Mouse (Mus musculus) liver, adult 2 months (tissue): Measurements from ENCODE around the gene Gm17359.
A peak's percentile ranks its signal among the peaks of the same experiment; 100 is the strongest.

ENCODE experiments used
- CTCF ChIP-seq: fragments of 200-500 bp; IDR thresholded peaks from 2 replicates; pipeline ENCODE4 v1.5.1; 2011; ENCODE audit warnings: low read depth, low read length, control low read depth
- POLR2A ChIP-seq: fragments of 200-500 bp; IDR thresholded peaks from 2 replicates; pipeline ENCODE4 v1.6.1; 2011; ENCODE audit warnings: low read length, control low read depth; ENCODE audit not compliant: insufficient read depth; ENCODE audit errors: extremely low read depth

DNA sequence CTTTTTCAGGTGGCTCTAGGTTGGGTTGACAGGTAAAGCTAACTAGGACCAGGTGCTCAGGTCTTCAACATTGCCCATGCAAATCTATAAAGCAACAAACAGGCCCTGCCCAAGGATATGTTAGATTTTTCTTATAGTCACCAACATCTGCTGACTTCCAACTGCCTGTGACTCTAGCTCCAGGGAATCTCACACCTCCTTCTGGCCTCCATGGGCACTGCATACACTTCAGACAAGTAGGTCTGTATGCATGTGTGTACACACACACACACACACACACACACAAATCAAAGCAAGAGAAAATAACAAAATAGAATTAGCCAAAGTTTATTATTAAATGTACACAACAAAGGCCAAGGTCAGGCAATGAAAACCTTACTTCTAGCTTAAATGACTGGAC lies 97.1 kb downstream of the Gm17359 start:
- TF ChIP-seq POLR2A, result no peak
- TF ChIP-seq CTCF, result peak; percentile 51; the same call in 1 of the 2 replicates
